Mouse (Mus musculus) erythroblast, embryonic 14.5 days (primary cell): ENCODE measurements around the gene Cep85l.

Source experiments
- GATA1 ChIP-seq: IDR thresholded peaks from 2 replicates; pipeline ENCODE4 v1.6.1; 2012; ENCODE audit warnings: low read length, inconsistent platforms, mixed read lengths
- TAL1 ChIP-seq: IDR thresholded peaks from 3 replicates; pipeline ENCODE4 v1.6.1; 2012; ENCODE audit warnings: low read length, inconsistent platforms, mixed read lengths

DNA sequence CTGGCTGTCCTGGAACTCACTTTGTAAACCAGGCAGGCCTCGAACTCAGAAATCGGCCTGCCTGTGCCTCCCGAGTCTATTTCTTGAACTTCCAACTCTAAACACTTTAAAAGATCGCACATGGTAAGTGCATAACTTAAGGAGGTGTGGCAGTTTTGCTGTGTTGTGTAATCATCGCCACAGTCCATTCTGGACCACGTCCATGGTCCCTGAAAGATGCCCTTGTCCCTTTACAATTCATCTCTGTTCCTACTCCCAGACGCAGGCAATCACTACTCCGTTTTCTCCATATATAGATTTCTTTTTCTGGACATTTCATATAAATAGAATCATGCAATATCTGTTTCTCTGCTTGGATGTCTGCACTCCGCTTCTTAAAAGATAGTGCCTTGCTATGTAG lies 35.5 kb upstream of the Cep85l start:
- TF ChIP-seq GATA1, result no peak
- TF ChIP-seq TAL1, result no peak
